Mouse (Mus musculus) T-cell, adult 2 months (primary cell): Measurements from ENCODE around the gene Adam10.

ENCODE experiments used
- DNase-seq: peaks from one replicate; pipeline ENCODE4 v3.0.0; 2022; ENCODE audit warnings: low spot score

Adam10 gene

DNA sequence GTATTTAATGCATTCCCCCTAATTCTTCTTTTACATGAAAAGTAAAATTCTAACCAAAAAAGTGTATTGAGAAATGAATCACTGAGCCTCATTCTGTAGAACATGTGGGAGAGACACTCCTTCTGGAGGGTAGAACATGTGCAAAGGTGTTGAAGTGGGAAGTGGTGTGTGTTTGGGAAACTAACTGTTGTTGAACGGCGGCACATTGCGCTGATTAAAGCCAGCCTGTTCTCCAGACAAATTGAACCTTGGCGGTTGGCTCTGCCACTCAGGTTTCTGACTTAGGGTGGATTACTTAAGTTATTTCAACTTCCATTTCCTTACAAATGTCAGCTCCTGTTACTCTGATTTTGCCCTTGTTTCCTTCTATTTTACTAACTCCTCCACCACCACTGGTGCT is 5.1 kb upstream of the Adam10 start:
- no peak for DNase-seq

DNA sequence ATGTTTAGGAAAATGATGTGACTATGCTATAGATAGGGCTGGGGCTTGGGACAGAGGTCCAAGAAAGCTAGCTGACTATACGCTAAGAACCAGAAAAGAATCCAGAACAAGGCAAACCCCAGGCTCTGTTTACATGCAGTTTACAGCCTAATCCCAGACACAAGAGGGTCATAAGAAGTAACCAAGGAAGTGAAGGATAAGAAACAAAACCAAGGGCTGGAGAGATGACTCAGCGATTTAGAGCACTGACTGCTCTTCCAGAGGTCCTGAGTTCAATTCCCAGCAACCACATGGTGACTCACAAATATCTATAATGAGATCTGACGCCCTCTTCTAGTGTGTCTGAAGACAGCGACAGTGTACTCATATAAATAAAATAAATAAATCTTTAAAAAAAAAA is 3.7 kb upstream of the Adam10 start:
- no peak for DNase-seq

- DNase-seq: no peak
Measured at GRCm38 (mm10) chr9:70675961-70676360, 2.8 kb upstream of the Adam10 start.

DNA sequence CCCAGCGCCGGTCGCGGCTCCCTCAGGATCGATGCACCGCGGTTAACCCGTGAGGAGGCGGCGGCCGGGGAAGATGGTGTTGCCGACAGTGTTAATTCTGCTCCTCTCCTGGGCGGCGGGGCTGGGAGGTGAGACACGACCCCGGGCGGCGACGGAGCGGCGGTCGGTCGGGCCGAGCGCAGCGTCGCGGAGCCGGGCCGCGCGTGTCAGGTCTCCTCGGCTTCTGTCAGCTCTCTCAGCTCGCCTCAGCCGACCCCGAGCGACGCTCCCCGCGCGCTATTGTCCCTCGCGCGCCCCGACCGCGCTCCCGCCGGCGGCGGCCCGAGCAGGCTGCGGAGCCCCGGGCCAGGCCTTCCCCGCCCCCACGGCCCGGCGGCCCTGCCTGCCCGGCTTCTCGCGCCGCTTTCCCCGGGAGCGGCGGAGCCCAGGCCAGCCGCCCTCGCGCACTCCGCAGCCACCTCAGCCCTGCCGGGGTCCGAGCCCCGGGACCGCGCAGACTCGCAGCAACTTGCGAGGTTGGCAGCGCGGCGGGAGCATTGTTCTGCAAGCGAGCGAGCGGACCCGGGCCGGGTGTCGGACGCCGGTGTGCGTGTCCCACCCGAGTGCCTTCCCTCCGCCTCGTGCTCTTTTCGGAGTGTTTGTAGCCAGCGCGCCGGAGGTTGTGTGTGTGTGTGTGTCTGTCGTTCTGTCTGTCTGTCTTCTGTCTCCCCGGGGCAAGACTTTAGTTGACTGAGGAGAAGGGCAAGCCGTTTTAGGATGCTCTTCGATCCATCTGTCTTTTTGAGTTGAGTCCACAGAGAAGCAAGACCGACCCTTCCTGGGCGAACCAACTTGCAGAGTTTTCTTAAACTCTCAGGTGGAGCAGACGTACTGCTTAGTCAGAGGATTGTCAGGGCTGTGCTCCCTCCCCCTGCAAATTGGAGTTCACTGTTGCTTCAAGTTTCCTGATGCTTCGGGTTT is 615 bp downstream of the Adam10 start:
- peak; percentile 42 for DNase-seq

GRCm38 (mm10) chr9:70682202-70682601 is 3.4 kb downstream of the Adam10 start:
- DNase-seq: no peak

GRCm38 (mm10) chr9:70688301-70688968 is 9.6 kb downstream of the Adam10 start:
- DNase-seq: no peak

DNA sequence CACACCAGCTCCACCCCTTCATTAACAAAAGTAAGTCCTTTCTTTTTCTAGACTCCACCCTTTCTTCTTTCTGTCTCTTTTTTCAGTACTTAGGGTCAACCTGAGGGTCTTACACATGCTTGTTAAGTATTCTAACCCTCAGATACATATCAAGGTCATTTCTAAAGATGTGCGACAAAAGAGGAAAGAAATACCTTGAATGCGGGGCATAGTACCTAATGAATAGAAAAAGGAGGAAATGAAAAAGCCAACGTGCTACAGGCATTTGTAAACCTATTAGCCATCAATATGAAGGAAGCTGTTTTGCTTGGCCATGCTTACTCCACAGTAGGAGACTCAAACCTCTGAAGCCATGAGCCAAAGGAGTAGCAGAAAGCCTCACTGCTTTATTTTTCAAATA is 11.1 kb downstream of the Adam10 start:
- no peak for DNase-seq

DNA sequence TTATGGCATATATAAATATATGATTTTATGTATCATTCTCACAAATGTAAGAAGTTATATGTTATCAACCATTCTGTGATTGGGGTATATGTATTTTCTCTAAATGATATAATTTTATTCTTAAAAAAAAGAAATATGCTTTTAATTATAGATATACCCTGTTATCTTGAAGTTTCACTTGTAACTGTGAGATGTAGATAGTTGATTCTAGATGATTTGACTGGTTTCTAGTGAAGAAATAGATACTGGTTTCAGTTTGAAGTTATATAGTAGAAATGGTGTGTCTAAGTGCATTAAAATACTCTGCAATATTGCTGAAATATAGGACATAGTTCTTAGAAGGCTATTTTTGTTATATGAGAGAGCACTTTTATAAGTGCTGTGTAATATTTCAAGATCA is 11.8 kb downstream of the Adam10 start:
- no peak for DNase-seq

DNA sequence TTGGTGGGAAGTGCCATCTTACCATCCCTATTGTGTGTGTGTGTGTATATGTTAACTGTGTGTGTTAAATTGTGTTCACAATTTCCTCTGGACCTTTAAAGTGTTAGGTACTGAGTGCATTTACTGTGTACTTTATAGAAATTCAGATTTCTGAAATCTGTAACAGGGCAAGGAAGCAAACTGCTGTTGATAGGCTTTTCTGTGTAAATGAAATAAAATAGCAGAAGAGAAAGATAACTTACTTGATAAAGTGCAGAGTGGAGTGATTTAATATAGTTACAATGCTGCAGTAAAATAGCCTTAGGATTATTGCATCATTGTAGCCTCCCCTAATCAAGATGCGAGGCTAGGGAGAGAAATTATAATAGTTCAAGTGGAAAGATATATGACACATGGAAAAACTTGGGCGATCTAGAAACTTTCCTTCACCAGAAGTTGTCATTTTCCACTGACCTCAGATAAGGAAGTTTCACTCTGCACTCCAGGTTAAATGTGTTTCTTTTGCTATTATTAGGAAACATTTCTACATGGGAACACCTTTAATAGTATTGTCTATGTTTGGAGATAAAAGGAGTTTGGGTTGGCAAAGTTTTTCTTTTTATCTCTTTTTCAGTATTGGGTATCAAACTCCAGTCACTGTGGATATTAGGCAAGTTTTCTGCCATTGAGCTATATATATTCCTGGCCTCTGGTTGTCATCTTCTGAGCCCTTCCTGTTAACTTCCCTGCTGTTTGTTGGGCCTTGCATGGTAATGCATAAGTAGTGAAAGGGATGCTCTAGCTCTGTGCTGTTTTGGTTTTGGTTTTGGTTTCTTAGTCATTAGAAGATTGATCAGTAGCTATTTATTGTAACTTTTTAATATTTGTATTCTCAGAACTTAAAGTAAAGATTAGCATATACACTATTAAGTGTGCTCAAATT is 13.2 kb downstream of the Adam10 start:
- no peak for DNase-seq

DNA sequence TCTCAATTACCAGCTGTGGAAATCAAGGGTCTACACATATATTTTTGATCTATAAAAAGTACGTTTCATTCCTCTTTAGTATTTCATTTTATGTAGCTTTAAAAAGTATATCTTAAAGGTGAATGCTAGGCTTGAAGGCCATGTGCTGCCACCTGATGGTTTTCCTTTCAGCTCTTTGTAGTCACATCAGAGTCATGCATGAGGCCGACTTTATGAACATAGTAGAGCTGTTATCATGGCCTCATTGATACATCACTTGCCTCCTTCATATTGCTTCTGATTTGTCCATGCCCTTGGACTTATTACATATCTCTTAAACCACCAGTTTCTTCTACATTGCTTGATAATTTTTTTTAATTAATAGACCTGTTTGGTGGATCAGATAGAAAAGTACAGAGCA is 16.9 kb downstream of the Adam10 start:
- peak; percentile 4 for DNase-seq

- no peak for DNase-seq
Measured at GRCm38 (mm10) chr9:70698090-70698489, 19.3 kb downstream of the Adam10 start.

- no peak for DNase-seq
Measured at GRCm38 (mm10) chr9:70703597-70704203, 24.9 kb downstream of the Adam10 start.

DNA sequence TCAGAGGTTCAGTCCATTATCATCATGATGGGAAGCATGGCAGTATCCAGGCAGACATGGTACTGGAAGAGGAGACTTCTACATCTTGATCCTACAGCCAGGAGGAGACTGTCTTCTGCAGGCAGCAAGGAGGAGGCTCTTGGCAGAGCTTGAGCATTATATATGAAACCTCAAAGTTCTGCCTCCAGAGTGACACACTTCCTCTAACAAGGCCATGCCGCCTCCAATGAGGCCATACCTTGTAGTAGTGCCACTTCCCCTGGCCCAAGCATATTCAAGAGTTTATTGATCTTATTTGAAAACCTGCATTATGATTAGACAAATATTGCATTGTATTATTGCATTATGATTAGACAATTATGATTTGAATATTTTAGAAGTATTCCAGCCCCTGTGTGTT is 27.6 kb downstream of the Adam10 start:
- no peak for DNase-seq

- DNase-seq: no peak
Measured at GRCm38 (mm10) chr9:70729544-70729943, 50.7 kb downstream of the Adam10 start.

GRCm38 (mm10) chr9:70731079-70731478 is 52.3 kb downstream of the Adam10 start:
- DNase-seq: no peak

DNA sequence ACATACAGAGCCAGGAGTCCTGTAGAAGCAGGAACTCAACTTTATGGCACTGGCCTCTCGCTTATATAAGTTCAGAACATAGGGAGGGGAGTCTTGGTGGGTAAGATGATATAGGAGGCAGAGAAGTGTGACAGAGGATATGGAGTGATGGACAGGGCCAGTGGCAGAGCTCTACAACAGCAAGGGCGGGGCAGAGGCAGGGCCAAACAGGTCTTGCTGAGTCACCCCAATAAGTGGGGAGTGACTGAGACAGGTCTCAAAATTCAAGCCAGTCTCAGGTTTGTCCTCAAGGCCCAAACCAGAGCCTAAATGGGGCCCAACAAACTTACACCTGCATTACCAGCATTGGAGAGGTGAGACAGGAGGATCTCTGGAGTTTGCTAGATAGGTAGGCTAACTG is 54.4 kb downstream of the Adam10 start:
- no peak for DNase-seq

GRCm38 (mm10) chr9:70739998-70740397 is 61.2 kb downstream of the Adam10 start:
- DNase-seq: no peak

DNA sequence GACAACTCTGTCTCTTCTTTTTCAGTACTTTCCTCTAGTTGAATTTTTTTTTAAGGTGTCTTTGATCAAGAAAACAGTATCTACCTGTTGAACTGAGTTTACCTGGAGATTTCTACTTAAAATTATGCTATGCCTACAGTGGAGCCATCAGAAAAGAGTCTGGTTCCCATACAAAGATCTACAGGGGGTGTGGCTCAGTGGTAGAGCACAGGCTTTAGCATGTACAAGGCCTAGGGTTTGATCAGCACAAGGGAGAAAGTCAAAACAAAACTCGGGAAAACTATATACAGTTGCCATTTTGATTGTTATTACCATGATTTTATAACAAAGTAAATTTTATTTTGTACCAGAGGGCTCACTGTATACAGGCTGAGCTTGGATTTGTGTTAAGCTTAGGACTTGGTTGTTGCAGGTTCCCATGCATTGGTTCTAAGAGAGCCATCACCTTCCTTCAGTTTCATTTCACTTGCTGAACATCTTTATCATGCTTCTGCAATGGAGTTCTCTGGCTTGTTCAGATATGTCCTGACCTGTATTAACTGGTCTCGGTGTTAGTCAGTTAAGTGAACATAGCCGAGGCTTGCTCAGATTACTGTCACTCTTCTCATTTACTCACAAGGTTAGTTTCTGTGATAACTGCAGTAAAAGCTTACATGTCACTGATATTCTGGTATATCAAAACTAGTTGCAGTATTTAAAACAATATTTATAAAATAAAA is 72.9 kb downstream of the Adam10 start:
- no peak for DNase-seq

GRCm38 (mm10) chr9:70760974-70761373 is 82.2 kb downstream of the Adam10 start:
- peak; percentile 12 for DNase-seq

- DNase-seq: no peak
Measured at GRCm38 (mm10) chr9:70775517-70775916, 96.7 kb downstream of the Adam10 start.

- no peak for DNase-seq
Measured at GRCm38 (mm10) chr9:70782191-70782590, 103.4 kb downstream of the Adam10 start.
